ENCODE assay signal across 26 mouse cellular contexts in the genomic region with DNA sequence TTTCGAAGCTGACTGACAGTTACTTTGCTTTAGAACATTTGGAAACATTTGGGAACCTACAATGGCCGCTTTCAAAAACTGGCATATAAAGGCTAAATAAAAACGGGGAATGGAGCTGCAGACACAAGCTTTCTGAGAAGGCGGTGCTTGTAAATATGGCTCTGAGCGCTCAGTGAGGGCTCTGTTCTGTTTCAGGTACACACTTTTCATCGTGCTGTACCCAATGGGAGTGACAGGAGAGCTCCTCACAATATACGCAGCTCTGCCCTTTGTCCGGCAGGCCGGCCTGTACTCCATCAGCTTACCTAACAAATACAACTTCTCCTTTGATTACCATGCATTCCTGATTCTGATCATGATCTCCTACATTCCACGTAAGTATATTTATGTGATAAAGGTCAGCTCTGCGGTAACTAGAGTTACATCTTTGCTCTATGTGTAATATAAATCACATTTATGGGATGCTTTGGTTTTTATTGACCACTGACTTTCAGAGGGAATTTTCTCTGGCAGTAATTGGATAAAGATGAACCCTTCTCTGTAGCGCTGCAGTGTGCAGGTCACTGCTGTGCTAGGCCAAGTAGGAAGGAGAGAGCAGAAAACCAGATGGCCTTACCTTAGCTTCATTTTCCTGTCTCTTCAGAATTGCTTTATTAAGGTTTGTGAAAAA. TPM values are rescaled to one million over a fixed set of nuclear protein-coding genes. Genes with fewer than 3 reads are reported as not detected.
DNase-seq lines count a peak whose midpoint lies in the region; ATAC-seq and TF ChIP-seq lines count a peak whose summit lies in the region.
"Had no signal": no experiment of that assay in that cellular context is flagged by ENCODE, and none has a peak within 500 bp of the region (broad histone marks: within the 10 kb centered on the region; RNA-seq: fewer than 3 reads in every experiment).

No protein-coding gene starts in this region.

- H3K9ac ChIP-seq in midbrain, embryonic 11.5 days (ENCODE audit: low read length): no peak overlapping the region
- H3K9ac ChIP-seq in midbrain, postnatal 0 days (replicated peaks; ENCODE audit: low read length, poor library complexity, severe bottlenecking): no peak overlapping the region
- no peak overlapping the region for H3K9ac ChIP-seq in embryonic facial prominence, embryonic 13.5 days
- no peak overlapping the region for H3K9ac ChIP-seq in limb, embryonic 12.5 days (replicated peaks)
- H3K9ac ChIP-seq: embryonic facial prominence, embryonic 15.5 days; heart, embryonic 12.5 days; liver, embryonic 12.5 days; midbrain, embryonic 12.5 days had no signal

- H3K9me3 ChIP-seq in midbrain, embryonic 11.5 days (ENCODE audit: control insufficient read depth, low read length): no peaks in the 10 kb centered on the region
- no peaks in the 10 kb centered on the region for H3K9me3 ChIP-seq in midbrain, postnatal 0 days (ENCODE audit: low read length)
- no peaks in the 10 kb centered on the region for H3K9me3 ChIP-seq in embryonic facial prominence, embryonic 13.5 days
- no peaks in the 10 kb centered on the region for H3K9me3 ChIP-seq in limb, embryonic 12.5 days
- H3K9me3 ChIP-seq: embryonic facial prominence, embryonic 15.5 days; heart, embryonic 12.5 days; hindbrain, embryonic 10.5 days; liver, embryonic 12.5 days; midbrain, embryonic 12.5 days had no signal

- DNase-seq in midbrain, embryonic 11.5 days (ENCODE audit: low spot score, missing footprints): peak; percentile 21
- DNase-seq in midbrain, postnatal 0 days (ENCODE audit: low spot score): no peak
- peak; percentile 19 for DNase-seq in embryo, embryonic 10.5 days (ENCODE audit: low spot score)
- no peak for DNase-seq in gastrocnemius, adult 2 months
- DNase-seq in layer of hippocampus, adult 11-12 months (ENCODE audit: low spot score): no peak
- no peak for DNase-seq in adrenal gland, adult 2 months
- DNase-seq: adrenal gland, postnatal 10 days; cerebellum, adult 2 months; cerebellum, postnatal 25 days; gastrocnemius, postnatal 25 days; heart, adult 18-20 months; heart, postnatal 10 days; kidney, adult 11 months; lung, adult 18-20 months; lung, postnatal 10 days; right cerebral cortex, adult 18-20 months had no signal

- no peak overlapping the region for H3K27ac ChIP-seq in midbrain, embryonic 11.5 days (ENCODE audit: low read depth, low read length)
- no peak overlapping the region for H3K27ac ChIP-seq in midbrain, postnatal 0 days (ENCODE audit: low read depth, low read length)
- peak overlapping the region; percentile 16; the same call in 1 of the 2 replicates for H3K27ac ChIP-seq in embryonic facial prominence, embryonic 13.5 days
- H3K27ac ChIP-seq in limb, embryonic 12.5 days: peak overlapping the region; percentile 80
- no peak overlapping the region for H3K27ac ChIP-seq in gastrocnemius, adult 2 months
- H3K27ac ChIP-seq: embryonic facial prominence, embryonic 15.5 days; hindbrain, embryonic 10.5 days; left cerebral cortex, adult 2 months; liver, embryonic 12.5 days; midbrain, embryonic 12.5 days had no signal

- no peaks in the 10 kb centered on the region for H3K36me3 ChIP-seq in midbrain, embryonic 11.5 days (ENCODE audit: control insufficient read depth, insufficient read depth, low read length)
- peaks cover 4% of the 10 kb centered on the region; the same call in 1 of the 2 replicates for H3K36me3 ChIP-seq in midbrain, postnatal 0 days (ENCODE audit: insufficient read depth, low read length)
- H3K36me3 ChIP-seq in embryonic facial prominence, embryonic 13.5 days: peaks cover 16% of the 10 kb centered on the region
- peaks cover 9% of the 10 kb centered on the region; the same call in 1 of the 2 replicates for H3K36me3 ChIP-seq in limb, embryonic 12.5 days

- H3K4me3 ChIP-seq in midbrain, embryonic 11.5 days (ENCODE audit: low read depth, low read length): no peak overlapping the region
- no peak overlapping the region for H3K4me3 ChIP-seq in midbrain, postnatal 0 days (ENCODE audit: low read depth, low read length)
- H3K4me3 ChIP-seq in embryonic facial prominence, embryonic 13.5 days: no peak overlapping the region
- no peak overlapping the region for H3K4me3 ChIP-seq in limb, embryonic 12.5 days (replicated peaks)
- H3K4me3 ChIP-seq in gastrocnemius, adult 2 months: no peak overlapping the region
- H3K4me3 ChIP-seq: embryonic facial prominence, embryonic 15.5 days; heart, embryonic 12.5 days; hindbrain, embryonic 10.5 days; left cerebral cortex, adult 2 months; liver, embryonic 12.5 days; midbrain, embryonic 12.5 days had no signal

- H3K27me3 ChIP-seq in midbrain, embryonic 11.5 days (ENCODE audit: control insufficient read depth, insufficient read depth, low read length): no peaks in the 10 kb centered on the region
- no peaks in the 10 kb centered on the region for H3K27me3 ChIP-seq in midbrain, postnatal 0 days (ENCODE audit: insufficient read depth, low read length)
- no peaks in the 10 kb centered on the region for H3K27me3 ChIP-seq in embryonic facial prominence, embryonic 13.5 days
- H3K27me3 ChIP-seq in limb, embryonic 12.5 days: no peaks in the 10 kb centered on the region
- H3K27me3 ChIP-seq: embryonic facial prominence, embryonic 15.5 days; heart, embryonic 12.5 days; liver, embryonic 12.5 days; midbrain, embryonic 12.5 days had no signal

- 89% methylated on average over 12 of the region's 12 CpGs for WGBS in midbrain, embryonic 11.5 days
- 84% methylated on average over 12 of the region's 12 CpGs for WGBS in midbrain, postnatal 0 days
- 48% methylated on average over 12 of the region's 12 CpGs for WGBS in embryonic facial prominence, embryonic 13.5 days
- 19% methylated on average over 12 of the region's 12 CpGs for WGBS in limb, embryonic 12.5 days

- ATAC-seq in midbrain, embryonic 11.5 days (ENCODE audit: low FRiP score): no peak
- ATAC-seq in midbrain, postnatal 0 days (ENCODE audit: low FRiP score): no peak
- ATAC-seq in embryonic facial prominence, embryonic 13.5 days (ENCODE audit: insufficient number of reproducible peaks, insufficient read depth, low FRiP score, low TSS enrichment, low read depth): no peak
- ATAC-seq in limb, embryonic 12.5 days (ENCODE audit: insufficient number of reproducible peaks, insufficient read depth, low FRiP score, low TSS enrichment, low read depth): peak; percentile 71; the same call in 1 of the 2 replicates
- ATAC-seq: activated CD4-positive, CD25-positive, alpha-beta regulatory T cell, adult 4 months; liver, embryonic 12.5 days had no signal

- intact Hi-C loops in gastrocnemius, adult 2 months (cut with DNase I): no loop called here

- H3K4me2 ChIP-seq in midbrain, embryonic 11.5 days: no peak overlapping the region
- no peak overlapping the region for H3K4me2 ChIP-seq in midbrain, postnatal 0 days (ENCODE audit: low read depth, low read length, poor library complexity, severe bottlenecking)
- H3K4me2 ChIP-seq in embryonic facial prominence, embryonic 13.5 days: no peak overlapping the region
- H3K4me2 ChIP-seq in limb, embryonic 12.5 days: peak overlapping the region; percentile 16; the same call in 1 of the 2 replicates
- H3K4me2 ChIP-seq: embryonic facial prominence, embryonic 15.5 days; heart, embryonic 12.5 days; liver, embryonic 12.5 days; midbrain, embryonic 12.5 days had no signal

- no peak for TF ChIP-seq CTCF in midbrain, postnatal 0 days (IDR thresholded peaks at IDR 0.05)
- no peak for TF ChIP-seq CTCF in gastrocnemius, adult 2 months (IDR thresholded peaks at IDR 0.05)

- no peaks in the 10 kb centered on the region for H3K4me1 ChIP-seq in midbrain, embryonic 11.5 days (ENCODE audit: control insufficient read depth, insufficient read depth, low read length)
- H3K4me1 ChIP-seq in midbrain, postnatal 0 days (ENCODE audit: insufficient read depth, low read length): no peaks in the 10 kb centered on the region
- H3K4me1 ChIP-seq in embryonic facial prominence, embryonic 13.5 days: peaks cover 30% of the 10 kb centered on the region
- peaks cover 35% of the 10 kb centered on the region for H3K4me1 ChIP-seq in limb, embryonic 12.5 days (replicated peaks)
- H3K4me1 ChIP-seq: hindbrain, embryonic 10.5 days; liver, embryonic 12.5 days; midbrain, embryonic 12.5 days had no signal

RNA-seq across cellular contexts. Expression of a gene that starts 52.8 kb away (rescaled TPM):
- polyA plus RNA-seq in midbrain, embryonic 11.5 days (2014; fragmentation: Nextera tagmentation; extraction: Ambion mirVana): 1.7 TPM in 2 replicates
- total RNA-seq in midbrain, postnatal 0 days (2014; rRNA removed): 73.9 and 77.3 TPM in 2 replicates
- 6.9 and 7.5 TPM in 2 replicates for polyA plus RNA-seq in midbrain, postnatal 0 days (2015; fragmentation: Nextera tagmentation; extraction: Ambion mirVana)
- polyA plus RNA-seq in embryonic facial prominence, embryonic 13.5 days (2015; fragmentation: Nextera tagmentation; extraction: Ambion mirVana): 3.0 and 3.9 TPM in 2 replicates
- 2.2 and 2.7 TPM in 2 replicates for polyA plus RNA-seq in limb, embryonic 12.5 days (2016; fragmentation: Nextera tagmentation; extraction: Ambion mirVana)
- total RNA-seq in gastrocnemius, adult 2 months (2021): 1 to 10 TPM; 1.6 to 1.8 TPM
- 10 to 100 TPM in 1 of 2 experiments, 1 to 10 TPM in 1; 9.1 to 21.7 TPM for total RNA-seq in adrenal gland, adult 2 months (2021)
- 17.1 and 32.8 TPM in 2 replicates for polyA plus RNA-seq in adrenal gland, adult 2 months (2012; rRNA removed)
- total RNA-seq: monocyte, adult 5-6 weeks had no signal

Comparison
In these comparisons a context has a peak if more than half of its experiments do, and no peak if none do; other contexts are left out.
1. DNase-seq: peak in midbrain, embryonic 11.5 days (single experiment) and embryo, embryonic 10.5 days (single experiment); none in midbrain, postnatal 0 days (single experiment), gastrocnemius, adult 2 months (single experiment), layer of hippocampus, adult 11-12 months (single experiment) and adrenal gland, adult 2 months (single experiment).
2. H3K27ac ChIP-seq: peak in embryonic facial prominence, embryonic 13.5 days (single experiment) and limb, embryonic 12.5 days (single experiment); none in midbrain, embryonic 11.5 days (single experiment), midbrain, postnatal 0 days (single experiment) and gastrocnemius, adult 2 months (single experiment).